Mouse (Mus musculus) midbrain, embryonic 14.5 days (tissue): Measurements from ENCODE around the gene Ereg. TPM values are rescaled to one million over a fixed set of nuclear protein-coding genes. Genes with fewer than 3 reads are reported as not detected.

Experiments
- ATAC-seq: fragments of 200-750 bp; cut with Nextera tagmentation; 2 replicates; pipeline ENCODE4 v1.8.0; 2017; ENCODE audit warnings: moderate number of reproducible peaks, moderate library complexity; ENCODE audit not compliant: low FRiP score, low TSS enrichment
- DNase-seq: peaks from one replicate; pipeline ENCODE4 v3.0.0-alpha.2; 2015
- H3K27ac ChIP-seq: fragments of 300-500 bp; sonication (generic); replicated peaks from 2 replicates; pipeline ENCODE4 v1.5.1; 2014; ENCODE audit warnings: mild to moderate bottlenecking, low read depth, low read length, moderate library complexity
- H3K27me3 ChIP-seq: fragments of 300-500 bp; sonication (generic); 2 replicates; pipeline ENCODE4 v1.6.1; 2014; ENCODE audit warnings: low read length, control low read depth, mixed read lengths; ENCODE audit not compliant: control insufficient read depth, insufficient read depth
- H3K36me3 ChIP-seq: fragments of 300-500 bp; sonication (generic); 2 replicates; pipeline ENCODE4 v1.6.1; 2014; ENCODE audit warnings: low read length, control low read depth; ENCODE audit not compliant: control insufficient read depth, insufficient read depth
- H3K4me1 ChIP-seq: fragments of 300-500 bp; sonication (generic); 2 replicates; pipeline ENCODE4 v1.6.1; 2014; ENCODE audit warnings: mild to moderate bottlenecking, antibody characterized with exemption, low read length, control low read depth; ENCODE audit not compliant: control insufficient read depth, insufficient read depth
- H3K4me2 ChIP-seq: fragments of 300-500 bp; sonication (generic); 2 replicates; pipeline ENCODE4 v1.6.1; 2014; ENCODE audit warnings: mild to moderate bottlenecking, low read length, moderate library complexity
- H3K4me3 ChIP-seq: fragments of 300-500 bp; sonication (generic); replicated peaks from 2 replicates; pipeline ENCODE4 v1.5.1; 2014; ENCODE audit warnings: low read depth, low read length
- H3K9ac ChIP-seq: fragments of 300-500 bp; sonication (generic); replicated peaks from 2 replicates; pipeline ENCODE4 v1.6.1; 2014; ENCODE audit warnings: mild to moderate bottlenecking, low read length, moderate library complexity
- H3K9me3 ChIP-seq: fragments of 300-500 bp; sonication (generic); 2 replicates; pipeline ENCODE4 v1.6.1; 2016; ENCODE audit warnings: low read length, control low read depth, mixed read lengths; ENCODE audit not compliant: control insufficient read depth
- WGBS: fragments of 180-500 bp; shearing (Covaris S2); extraction: QIAGEN DNeasy Blood & Tissue Kit; methylation state at CpG from one replicate; pipeline ENCODE4 v1.1.7; 2014; 5-methylcytosine and 5-hydroxymethylcytosine counted together
- polyA plus RNA-seq: library from polyadenylated mRNA; unstranded; fragments of >200 nt; fragmentation: Nextera tagmentation; extraction: Ambion mirVana; gene quantifications from 2 replicates; pipeline ENCODE4 v1.2.1, GENCODE M21; 2014

Gene Ereg
- polyA plus RNA-seq, 1 experiment from 2014 or later, result not detected

DNA sequence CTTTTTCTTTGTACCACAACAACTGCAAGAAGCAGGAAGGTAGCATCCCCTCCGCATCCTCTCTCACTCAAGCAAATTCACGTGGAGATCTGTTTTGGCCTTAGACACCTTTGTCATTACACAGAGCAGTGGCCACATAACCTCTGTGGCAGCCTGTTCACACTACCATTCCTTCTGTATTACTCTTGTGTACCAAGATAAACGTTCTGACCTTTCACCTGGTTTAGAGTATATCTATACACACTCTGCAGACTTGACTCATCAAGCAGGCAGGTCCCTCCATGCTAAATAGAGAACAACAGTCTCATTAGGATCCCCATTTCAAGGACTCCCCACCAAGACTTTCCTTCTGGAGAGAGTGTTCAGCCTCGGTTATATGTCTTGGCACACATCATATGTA, 49.0 kb downstream of the Ereg start:
- DNase-seq, result no peak
- ATAC-seq, result no peak

DNA sequence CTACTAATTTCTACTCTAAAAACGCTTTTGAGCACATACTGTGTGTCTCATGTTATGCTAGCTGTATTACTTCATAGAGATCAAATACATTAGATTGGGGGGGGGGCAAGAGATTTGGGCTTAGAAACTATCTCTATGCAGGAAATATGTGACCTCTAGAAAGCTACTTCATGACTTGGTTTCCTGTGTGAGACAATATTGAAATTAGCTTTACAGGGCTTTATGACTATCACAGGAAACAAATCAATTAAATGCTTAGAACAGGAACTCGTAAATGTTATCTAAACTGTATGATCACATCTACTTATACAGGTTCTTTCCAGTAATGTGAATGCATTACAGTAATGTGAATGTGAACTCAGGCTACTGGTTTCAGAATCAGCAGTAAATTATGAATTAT, 49.7 kb downstream of the Ereg start:
- ATAC-seq, result no peak
- no peaks in the 10 kb centered on the region for H3K27me3 ChIP-seq
- no peak overlapping the region for H3K27ac ChIP-seq
- H3K9me3 ChIP-seq, result no peaks in the 10 kb centered on the region
- H3K9ac ChIP-seq, result no peak overlapping the region
- no peaks in the 10 kb centered on the region for H3K36me3 ChIP-seq
- no peak overlapping the region for H3K4me3 ChIP-seq
- no peak for DNase-seq
- no peaks in the 10 kb centered on the region for H3K4me1 ChIP-seq
- no peak overlapping the region for H3K4me2 ChIP-seq
- WGBS, result 88% methylated on average over 2 of the region's 2 CpGs

More for the DNA sequence above, 49.0 kb downstream of the Ereg start:
- Histone ChIP-seq H3K27ac (no peak overlapping the region), H3K4me1 (no peaks in the 10 kb centered on the region), H3K4me2 (no peak overlapping the region), H3K27me3 (no peaks in the 10 kb centered on the region), H3K36me3 (no peaks in the 10 kb centered on the region), H3K9me3 (no peaks in the 10 kb centered on the region), H3K4me3 (no peak overlapping the region), H3K9ac (no peak overlapping the region)
- 85% methylated on average over 4 of the region's 4 CpGs for WGBS

DNA sequence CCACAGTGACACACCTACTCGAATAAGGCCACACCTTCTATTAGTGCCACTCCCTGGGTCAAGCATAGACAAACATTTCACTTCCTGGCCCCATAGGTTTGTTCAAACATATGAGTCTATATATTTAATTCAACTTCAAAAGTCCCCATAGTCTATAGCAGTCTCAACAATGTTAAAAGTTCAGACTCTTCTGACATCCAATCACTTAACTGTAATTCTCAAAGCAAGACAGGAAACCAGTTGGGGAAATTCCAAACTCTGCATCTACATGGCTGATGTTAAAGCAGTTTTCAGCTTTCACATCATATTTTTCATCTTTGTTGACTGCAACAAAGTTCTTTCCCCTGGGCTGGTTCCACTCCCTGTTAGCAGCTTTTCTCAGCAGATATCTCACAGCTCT, 52.2 kb downstream of the Ereg start:
- Histone ChIP-seq H3K4me1 (no peaks in the 10 kb centered on the region), H3K9ac (no peak overlapping the region), H3K9me3 (no peaks in the 10 kb centered on the region), H3K4me2 (no peak overlapping the region), H3K4me3 (no peak overlapping the region), H3K27ac (no peak overlapping the region), H3K36me3 (no peaks in the 10 kb centered on the region), H3K27me3 (no peaks in the 10 kb centered on the region)
- ATAC-seq (no peak), DNase-seq (no peak)
- WGBS, result 92% methylated on average over 1 of the region's 1 CpGs

- Histone ChIP-seq H3K27me3 (no peaks in the 10 kb centered on the region), H3K4me2 (no peak overlapping the region), H3K9ac (no peak overlapping the region), H3K36me3 (no peaks in the 10 kb centered on the region), H3K4me3 (no peak overlapping the region), H3K27ac (no peak overlapping the region), H3K9me3 (no peaks in the 10 kb centered on the region), H3K4me1 (no peaks in the 10 kb centered on the region)
- DNase-seq, result no peak
- 58% methylated on average over 1 of the region's 1 CpGs for WGBS
- no peak for ATAC-seq
Measured at GRCm38 (mm10) chr5:91134961-91135360, 60.5 kb downstream of the Ereg start.

- no peak for DNase-seq
- Histone ChIP-seq H3K9ac (no peak overlapping the region), H3K4me3 (peak overlapping the region; percentile 57), H3K27ac (no peak overlapping the region), H3K27me3 (peaks cover 12% of the 10 kb centered on the region; the same call in 1 of the 2 replicates), H3K36me3 (no peaks in the 10 kb centered on the region), H3K4me1 (no peaks in the 10 kb centered on the region), H3K4me2 (peak overlapping the region; percentile 91), H3K9me3 (no peaks in the 10 kb centered on the region)
- WGBS, result 4% methylated on average over 7 of the region's 7 CpGs
- ATAC-seq, result no peak
Measured at GRCm38 (mm10) chr5:91138970-91139369, 64.5 kb downstream of the Ereg start.

- peaks cover 12% of the 10 kb centered on the region; the same call in 1 of the 2 replicates for H3K27me3 ChIP-seq
- no peaks in the 10 kb centered on the region for H3K36me3 ChIP-seq
- WGBS, result under 1% methylated on average over 44 of the region's 44 CpGs
- ATAC-seq (peak; percentile 88), DNase-seq (peak; percentile 78)
- no peaks in the 10 kb centered on the region for H3K4me1 ChIP-seq
- H3K27ac ChIP-seq, result no peak within 1 kb of the TSS
- peak within 1 kb of the TSS; percentile 91 for H3K4me2 ChIP-seq
- H3K4me3 ChIP-seq, result peak within 1 kb of the TSS; percentile 57
- H3K9ac ChIP-seq, result peak within 1 kb of the TSS; percentile 44
- H3K9me3 ChIP-seq, result no peaks in the 10 kb centered on the region
Measured at GRCm38 (mm10) chr5:91139446-91139873, 65.0 kb downstream of the Ereg start, which contains the start of gene Areg. Gene Areg, plus strand, starts transcription at chr5:91139599.

- DNase-seq (no peak), ATAC-seq (no peak)
- H3K27ac ChIP-seq, result no peak overlapping the region
- no peaks in the 10 kb centered on the region for H3K36me3 ChIP-seq
- 45% methylated on average over 13 of the region's 13 CpGs for WGBS
- no peak overlapping the region for H3K9ac ChIP-seq
- H3K27me3 ChIP-seq, result peaks cover 12% of the 10 kb centered on the region; the same call in 1 of the 2 replicates
- H3K4me3 ChIP-seq, result no peak overlapping the region
- H3K4me2 ChIP-seq, result no peak overlapping the region
- no peaks in the 10 kb centered on the region for H3K4me1 ChIP-seq
- H3K9me3 ChIP-seq, result no peaks in the 10 kb centered on the region
Measured at GRCm38 (mm10) chr5:91140896-91141448, 66.5 kb downstream of the Ereg start.

Other genes starting within 250 kb of the Ereg start
- not detected in 2 replicates for gene Cxcl1, start 183.4 kb upstream of the Ereg start, polyA plus RNA-seq
- not detected in 2 replicates for gene Cxcl2, start 170.8 kb upstream of the Ereg start, polyA plus RNA-seq
- gene Mthfd2l, start 143.5 kb upstream of the Ereg start, polyA plus RNA-seq, result 83.8 and 94.4 TPM in 2 replicates
- 0.28 TPM in 1 of 2 replicates, not detected in the other for gene Epgn, start 47.2 kb upstream of the Ereg start, polyA plus RNA-seq
- gene Areg, start 65.0 kb downstream of the Ereg start, polyA plus RNA-seq, result 0.30 TPM in 1 of 2 replicates, not detected in the other